Mouse (Mus musculus) adrenal gland, postnatal 14 days (tissue): Measurements from ENCODE around the gene Gm28041. TPM values are rescaled to one million over a fixed set of nuclear protein-coding genes. Genes with fewer than 3 reads are reported as not detected.

Experiments used
- total RNA-seq: library from RNA; stranded (reverse); gene quantifications from 2 replicates; pipeline ENCODE4 v1.2.3, GENCODE M21; 2021

Gm28041 gene
- total RNA-seq, 1 experiment from 2014 or later: 1.2 TPM

Other genes with a start within 250 kb of the Gm28041 start
- 6.1 and 6.2 TPM in 2 replicates for gene Rsl1, start 202.6 kb downstream of the Gm28041 start, total RNA-seq
- gene Zfp455, start 181.2 kb downstream of the Gm28041 start, total RNA-seq: 1.7 and 2.0 TPM in 2 replicates
- gene Zfp458, start 97.3 kb downstream of the Gm28041 start, total RNA-seq: 3.7 and 3.8 TPM in 2 replicates
- 3.7 and 3.8 TPM in 2 replicates for gene Zfp457, start 69.2 kb downstream of the Gm28041 start, total RNA-seq
- gene Zfp595, start 43.2 kb downstream of the Gm28041 start, total RNA-seq: 4.4 and 5.3 TPM in 2 replicates
- 1.1 and 3.3 TPM in 2 replicates for gene Gm28044, start 15.2 kb downstream of the Gm28041 start, total RNA-seq
- 2.7 and 4.0 TPM in 2 replicates for gene Zfp953, start 15.1 kb downstream of the Gm28041 start, total RNA-seq
- 1.4 and 3.5 TPM in 2 replicates for gene Zfp456, start 77 bp upstream of the Gm28041 start, total RNA-seq
- 3.5 and 5.0 TPM in 2 replicates for gene Zfp429, start 24.1 kb upstream of the Gm28041 start, total RNA-seq
- gene Zfp459, start 45.7 kb upstream of the Gm28041 start, total RNA-seq: 0.71 TPM in 1 of 2 replicates, not detected in the other
- 13.5 and 14.5 TPM in 2 replicates for gene Zfp874a, start 75.9 kb upstream of the Gm28041 start, total RNA-seq
- 14.7 and 18.2 TPM in 2 replicates for gene Zfp874b, start 108.5 kb upstream of the Gm28041 start, total RNA-seq
- gene Zfp58, start 124.8 kb upstream of the Gm28041 start, total RNA-seq: 5.6 and 6.7 TPM in 2 replicates
- gene Gm26965, start 150.4 kb upstream of the Gm28041 start, total RNA-seq: 0.33 TPM in 1 of 2 replicates, not detected in the other
- 15.6 and 23.4 TPM in 2 replicates for gene Zfp87, start 150.4 kb upstream of the Gm28041 start, total RNA-seq
- gene Zfp748, start 178.1 kb upstream of the Gm28041 start, total RNA-seq: 7.6 and 7.8 TPM in 2 replicates
- 6.3 and 6.6 TPM in 2 replicates for gene Zfp729b, start 234.0 kb upstream of the Gm28041 start, total RNA-seq